In genomic region chr7:114440494-114440893, GRCm38 (mm10) we compare ENCODE assay signal across 20 mouse cellular contexts. TPM values are rescaled to one million over a fixed set of nuclear protein-coding genes. Genes with fewer than 3 reads are reported as not detected.
DNase-seq lines count a peak whose midpoint lies in the region; ATAC-seq and TF ChIP-seq lines count a peak whose summit lies in the region.
"Had no signal": no experiment of that assay in that cellular context is flagged by ENCODE, and none has a peak within 500 bp of the region (broad histone marks: within the 10 kb centered on the region; RNA-seq: fewer than 3 reads in every experiment).

No protein-coding gene starts in this region.

- DNase-seq in MEL (ENCODE audit: low read depth, low spot score) (no peak), liver (no peak)
- no peak for DNase-seq in kidney, postnatal 25 days
- no peak for DNase-seq in gastrocnemius, adult 2 months
- DNase-seq: adrenal gland, adult 2 months; adrenal gland, postnatal 10 days; adrenal gland, postnatal 25 days; cerebellum, adult 11 months; cerebellum, adult 18-20 months; cerebellum, adult 8-10 months; cerebellum, postnatal 10 days; cerebellum, postnatal 25 days had no signal

- peaks cover 4 to 12% of the 10 kb centered on the region in 2 experiments; a peak in 3 of 4 replicates for H3K4me1 ChIP-seq in MEL (ENCODE audit: control insufficient read depth in 1 of 2, insufficient read depth in 2 of 2, low read length in 2 of 2)
- H3K4me1 ChIP-seq in liver, embryonic 12.5 days: peaks cover 7% of the 10 kb centered on the region; the same call in 1 of the 2 replicates
- H3K4me1 ChIP-seq: embryonic facial prominence, embryonic 10.5 days; embryonic facial prominence, embryonic 12.5 days had no signal

- peaks cover 0 to 20% of the 10 kb centered on the region in 2 experiments; a peak in 2 of 4 replicates for H3K36me3 ChIP-seq in MEL (ENCODE audit: control insufficient read depth in 1 of 2, insufficient read depth in 2 of 2, low read length in 2 of 2)
- no peaks in the 10 kb centered on the region for H3K36me3 ChIP-seq in liver, embryonic 12.5 days
- H3K36me3 ChIP-seq: embryonic facial prominence, embryonic 10.5 days; embryonic facial prominence, embryonic 12.5 days; G1E had no signal

- no peak for TF ChIP-seq EP300 in MEL (IDR thresholded peaks at IDR 0.05; ENCODE audit: low read depth in 1 of 2, low read length in 2 of 2)

- H3K27ac ChIP-seq in MEL (ENCODE audit: control insufficient read depth, low read depth, low read length): no peak overlapping the region
- H3K27ac ChIP-seq in liver, embryonic 12.5 days: no peak overlapping the region
- no peak overlapping the region for H3K27ac ChIP-seq in gastrocnemius, adult 2 months
- H3K27ac ChIP-seq: embryonic facial prominence, embryonic 10.5 days; embryonic facial prominence, embryonic 12.5 days had no signal

- H3K79me2 ChIP-seq in MEL (ENCODE audit: control insufficient read depth, insufficient read depth, low read length, poor library complexity): peaks cover 8% of the 10 kb centered on the region

- no peaks in the 10 kb centered on the region for H3K27me3 ChIP-seq in MEL (ENCODE audit: control insufficient read depth in 1 of 2, insufficient read depth in 2 of 2, low read length in 2 of 2)
- no peaks in the 10 kb centered on the region for H3K27me3 ChIP-seq in liver, embryonic 12.5 days (replicated peaks)
- H3K27me3 ChIP-seq: embryonic facial prominence, embryonic 12.5 days had no signal

- intact Hi-C loops in gastrocnemius, adult 2 months (cut with DNase I): no loop called here

- TF ChIP-seq CTCF in MEL (IDR thresholded peaks at IDR 0.05 in 2 of 3, conservative IDR thresholded peaks at IDR 0.05 in 1 of 3; ENCODE audit: control insufficient read depth in 1 of 3, insufficient read depth in 1 of 3, low read depth in 2 of 3, low read length in 3 of 3, poor library complexity in 1 of 3, severe bottlenecking in 1 of 3): no peak
- TF ChIP-seq CTCF in gastrocnemius, adult 2 months (IDR thresholded peaks at IDR 0.05): no peak

- no peak overlapping the region; a peak in 1 of 4 replicates for H3K4me3 ChIP-seq in MEL (ENCODE audit: control insufficient read depth in 1 of 2, insufficient read depth in 1 of 2, low read depth in 2 of 2, low read length in 2 of 2)
- H3K4me3 ChIP-seq in liver, embryonic 12.5 days: no peak overlapping the region
- no peak overlapping the region for H3K4me3 ChIP-seq in gastrocnemius, adult 2 months
- H3K4me3 ChIP-seq: embryonic facial prominence, embryonic 10.5 days; embryonic facial prominence, embryonic 12.5 days had no signal

- no peak for TF ChIP-seq POLR2A in MEL (IDR thresholded peaks at IDR 0.05; ENCODE audit: control insufficient read depth in 1 of 2, insufficient read depth in 1 of 2, low read depth in 1 of 2, low read length in 2 of 2, poor library complexity in 1 of 2)

- TF ChIP-seq RAD21 in MEL (IDR thresholded peaks at IDR 0.05; ENCODE audit: low read depth, low read length): no peak

- no peak overlapping the region for H3K9ac ChIP-seq in MEL (ENCODE audit: control insufficient read depth, low read depth, low read length, poor library complexity, severe bottlenecking)
- H3K9ac ChIP-seq in liver, embryonic 12.5 days: no peak overlapping the region
- H3K9ac ChIP-seq: embryonic facial prominence, embryonic 12.5 days had no signal

- 0 out of 2 replicates have a peak, but pooled peaks have one; percentile 52 for ATAC-seq in granulocyte monocyte progenitor cell, adult 5-6 weeks (replicated peaks; ENCODE audit: poor library complexity, severe bottlenecking)
- ATAC-seq in megakaryocyte progenitor cell, adult 5-6 weeks (replicated peaks; ENCODE audit: poor library complexity): 0 out of 2 replicates have a peak, but pooled peaks have one; percentile 39
- ATAC-seq in liver, embryonic 12.5 days: no peak
- ATAC-seq: forebrain, embryonic 14.5 days; forebrain, embryonic 16.5 days had no signal

- no peaks in the 10 kb centered on the region for H3K9me3 ChIP-seq in MEL (replicated peaks; ENCODE audit: insufficient read depth, low read length)
- no peaks in the 10 kb centered on the region for H3K9me3 ChIP-seq in liver, embryonic 12.5 days (replicated peaks)
- H3K9me3 ChIP-seq: embryonic facial prominence, embryonic 10.5 days; embryonic facial prominence, embryonic 12.5 days; G1E had no signal

- WGBS in liver, embryonic 12.5 days (ENCODE audit: insufficient replicate concordance): 67% methylated on average over 1 of the region's 1 CpGs

- no peak overlapping the region for H3K4me2 ChIP-seq in liver, embryonic 12.5 days
- H3K4me2 ChIP-seq: embryonic facial prominence, embryonic 12.5 days had no signal

TF ChIP-seq in MEL, 35 proteins besides CTCF, POLR2A, EP300 and RAD21:
- TF ChIP-seq TBP (IDR thresholded peaks at IDR 0.05; ENCODE audit: low read depth, low read length) (no peak), JUND (IDR thresholded peaks at IDR 0.05; ENCODE audit: low read depth, low read length) (no peak), ETS1 (IDR thresholded peaks at IDR 0.05; ENCODE audit: low read depth, low read length) (peak; percentile 41; the same call in 1 of the 2 replicates), SIN3A (IDR thresholded peaks at IDR 0.05; ENCODE audit: low read length) (0 out of 2 replicates have a peak, but pooled peaks have one; percentile 25), MAX (IDR thresholded peaks at IDR 0.05; ENCODE audit: low read length) (no peak)

RNA-seq across cellular contexts. Expression of gene Pde3b, which starts 25.4 kb away (rescaled TPM):
- 4.5 and 5.5 TPM in 2 replicates for total RNA-seq in MEL (2012; rRNA removed)
- 10 to 100 TPM in 1 of 2 experiments, 1 to 10 TPM in 1; 9.9 to 36.6 TPM for polyA plus RNA-seq in MEL (2012; ENCODE audit: insufficient read depth in 1 of 2, insufficient read length in 2 of 2, low read depth in 1 of 2, low replicate concordance in 2 of 2, missing spikeins in 1 of 2)
- 3.7 and 8.1 TPM in 2 replicates for total RNA-seq in granulocyte monocyte progenitor cell, adult 5-6 weeks (2014; fragmentation: Nextera tagmentation)
- 14.3 and 15.0 TPM in 2 replicates for total RNA-seq in granulocyte monocyte progenitor cell, adult 5-6 weeks (2017)
- 9.8 and 13.0 TPM in 2 replicates for total RNA-seq in megakaryocyte progenitor cell, adult 5-6 weeks (2015)
- total RNA-seq in megakaryocyte progenitor cell, adult 5-6 weeks (2017): 12.0 and 14.5 TPM in 2 replicates
- 5.1 and 5.2 TPM in 2 replicates for polyA plus RNA-seq in liver, embryonic 12.5 days (2016; fragmentation: Nextera tagmentation; extraction: Ambion mirVana)
- total RNA-seq in gastrocnemius, adult 2 months (2021): 1 to 10 TPM; 3.2 to 4.7 TPM
